Mouse (Mus musculus): ENCODE measurements at regions not wholly inside any gene's neighbourhood (a gene's known extent, or its start where the extent isn't known, plus 50 kb on each side); places are given as distances from the start of the nearest gene placed in this dataset.

DNA sequence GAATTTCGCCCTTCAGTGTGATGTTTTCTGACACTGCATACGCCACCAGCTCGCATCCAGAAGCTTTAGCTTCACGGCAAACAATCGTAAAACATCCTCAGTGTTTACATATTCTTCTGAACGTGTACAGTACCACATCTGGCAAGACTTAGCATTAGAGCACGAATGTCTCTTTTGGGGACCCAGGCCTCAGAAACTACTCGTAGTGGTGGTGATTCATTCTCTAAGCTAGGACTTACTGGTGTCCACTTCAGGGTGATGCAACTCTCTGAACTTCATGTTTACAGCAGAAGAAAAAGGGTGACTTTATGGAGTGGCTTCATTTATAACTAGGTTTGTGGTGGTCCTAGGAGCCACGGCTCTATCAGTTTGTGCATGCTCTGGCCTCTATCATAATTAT lies 451.1 kb downstream of the Gm597 start:
- TF ChIP-seq EP300 (IDR thresholded peaks at IDR 0.05) (no peak; the same call in 1 of the 2 replicates), CTCF (IDR thresholded peaks at IDR 0.05) (no peak)

Data from lung, postnatal 0 days (tissue).